Mouse (Mus musculus) kidney, adult 9 months (tissue): Measurements from ENCODE around the gene Brinp3.

Experiments used
- DNase-seq: peaks from one replicate; pipeline ENCODE4 v3.0.0; 2022

Gene Brinp3

DNA sequence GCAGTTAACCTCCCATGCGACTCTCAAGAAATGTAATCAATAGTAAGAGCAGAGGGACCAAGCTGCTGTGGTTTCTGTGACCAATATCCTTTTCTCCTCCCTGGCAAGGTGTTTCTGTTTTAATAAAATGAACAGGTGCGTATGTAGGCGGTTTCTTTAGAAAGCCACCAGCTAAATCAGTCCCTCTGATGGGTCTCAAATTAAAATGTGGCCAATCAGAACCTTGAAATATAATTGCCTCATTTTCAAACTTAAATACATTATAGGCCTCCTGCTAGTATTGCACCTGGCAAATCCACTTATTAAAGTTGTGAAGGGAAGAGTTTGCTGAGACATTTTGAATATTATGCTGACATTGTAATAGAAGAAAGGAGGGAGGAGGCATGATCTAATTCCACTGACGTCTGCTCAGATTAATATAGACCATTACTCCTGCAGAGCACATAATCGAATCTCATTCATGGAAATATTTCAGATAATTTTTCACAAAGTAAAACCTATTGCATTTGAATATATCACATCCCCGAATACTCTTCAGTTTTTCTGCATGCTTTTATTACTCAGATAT is 305.5 kb downstream of the Brinp3 start:
- DNase-seq: no peak

DNA sequence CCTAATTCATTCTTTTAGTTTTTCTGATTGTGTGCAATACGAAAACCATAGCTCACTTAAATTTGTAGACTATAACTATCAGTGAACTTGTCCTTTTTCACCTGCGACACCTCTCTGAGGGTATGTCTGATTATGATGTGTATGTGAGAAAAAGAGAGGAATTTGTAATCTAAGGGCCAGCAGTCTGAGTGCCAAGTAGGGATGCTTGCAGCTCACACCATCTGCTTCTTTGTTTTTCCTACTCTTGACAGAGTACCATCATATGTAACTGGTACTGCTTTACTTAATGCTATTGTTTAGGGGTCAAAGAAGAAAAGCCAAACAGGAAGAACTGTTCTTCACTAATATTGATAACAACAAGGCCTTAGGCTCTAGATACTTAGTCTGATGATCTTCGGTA is 307.3 kb downstream of the Brinp3 start:
- no peak for DNase-seq

DNA sequence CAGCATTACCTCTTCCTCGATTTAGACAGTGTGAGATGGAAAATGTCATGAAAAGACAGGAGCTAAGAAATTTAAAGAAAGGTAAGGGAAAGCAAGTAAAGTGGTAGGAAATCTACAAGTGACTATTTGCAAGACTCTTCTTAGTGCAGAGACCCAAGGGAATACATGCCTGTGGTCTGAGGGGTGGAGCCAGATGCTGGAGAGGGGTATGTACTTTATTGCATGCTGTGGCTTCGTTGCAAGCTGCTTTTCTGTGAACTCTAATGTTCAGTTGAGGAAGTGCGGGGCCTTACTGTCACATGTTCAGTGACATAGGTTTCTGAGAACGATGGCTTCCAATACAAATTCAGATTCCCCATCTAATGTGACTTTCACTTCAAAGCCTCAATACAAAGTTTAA is 313.2 kb downstream of the Brinp3 start:
- no peak for DNase-seq

DNA sequence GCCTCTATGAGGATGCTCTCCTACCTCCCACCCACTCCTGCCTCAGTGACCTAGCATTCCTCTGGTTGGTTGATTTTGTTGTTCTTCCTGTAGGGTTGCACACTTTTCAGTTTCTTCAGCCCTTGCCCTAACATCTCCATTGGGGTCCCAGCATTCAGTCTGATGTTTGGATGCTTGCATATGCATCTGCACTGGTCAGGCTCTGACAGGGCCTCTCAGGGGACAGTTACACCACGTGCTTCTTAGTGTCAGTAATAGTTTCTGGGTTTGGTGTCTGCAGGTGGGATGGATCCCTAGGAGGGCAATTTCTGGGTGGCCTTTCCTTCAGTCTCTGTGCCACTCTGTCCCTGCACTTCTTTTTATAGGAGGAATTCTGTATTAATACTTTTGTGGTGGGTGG is 339.3 kb downstream of the Brinp3 start:
- DNase-seq: no peak

DNA sequence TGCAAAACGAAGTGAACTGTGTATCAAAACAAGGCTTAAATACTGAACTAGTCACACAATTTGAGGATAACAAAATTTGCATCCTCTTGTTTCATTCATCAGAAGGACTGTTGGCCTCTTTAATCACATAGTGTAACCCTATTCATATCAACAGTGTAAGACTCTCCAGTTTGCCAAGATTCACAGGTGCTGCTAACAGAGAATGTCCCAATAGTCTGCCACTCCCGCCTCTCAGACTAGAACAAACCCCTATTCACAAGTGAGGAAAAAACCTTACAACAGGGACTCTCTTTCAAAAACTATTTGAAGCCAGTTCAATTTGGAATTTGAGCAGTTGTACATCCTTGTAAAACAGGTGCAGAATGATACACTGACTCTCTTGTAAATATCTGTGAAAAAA is 349.5 kb downstream of the Brinp3 start:
- no peak for DNase-seq

DNA sequence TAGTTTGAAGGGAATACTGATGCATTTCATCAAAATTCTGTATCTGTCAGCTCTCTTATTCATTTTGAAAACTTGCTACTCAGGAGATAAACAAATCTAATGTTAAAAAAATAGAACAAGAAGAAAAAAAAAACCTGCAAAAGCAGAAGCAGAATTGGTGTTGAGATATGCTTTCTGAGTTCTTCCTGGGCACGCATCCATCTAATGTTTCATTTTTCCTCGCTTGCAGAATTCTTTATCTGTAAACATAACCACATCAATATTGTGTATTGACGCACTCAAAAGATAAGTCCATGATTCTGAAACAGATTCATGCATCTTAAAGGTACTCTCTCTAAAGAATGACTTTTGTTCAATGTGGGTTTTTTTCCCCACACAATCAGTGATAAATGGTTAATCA is 354.3 kb downstream of the Brinp3 start:
- no peak for DNase-seq

DNA sequence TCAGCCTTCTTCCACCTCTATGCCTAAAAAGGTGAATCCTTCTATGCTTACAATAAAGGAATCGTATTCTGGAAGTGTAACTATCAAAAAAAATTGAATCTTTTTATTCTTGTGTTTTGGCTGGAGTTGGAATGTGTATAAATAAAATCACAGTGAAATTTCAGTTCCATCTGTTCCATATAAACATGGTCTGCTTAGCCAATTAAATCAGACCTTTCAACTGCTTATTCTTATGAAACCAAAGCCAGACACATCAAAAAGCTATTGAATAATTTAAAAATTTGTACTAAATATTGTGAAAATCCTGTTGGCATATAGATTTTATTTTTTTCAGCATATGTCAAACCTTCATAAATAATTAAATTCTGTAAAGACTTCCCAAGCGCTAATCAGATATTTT is 355.6 kb downstream of the Brinp3 start:
- no peak for DNase-seq

DNA sequence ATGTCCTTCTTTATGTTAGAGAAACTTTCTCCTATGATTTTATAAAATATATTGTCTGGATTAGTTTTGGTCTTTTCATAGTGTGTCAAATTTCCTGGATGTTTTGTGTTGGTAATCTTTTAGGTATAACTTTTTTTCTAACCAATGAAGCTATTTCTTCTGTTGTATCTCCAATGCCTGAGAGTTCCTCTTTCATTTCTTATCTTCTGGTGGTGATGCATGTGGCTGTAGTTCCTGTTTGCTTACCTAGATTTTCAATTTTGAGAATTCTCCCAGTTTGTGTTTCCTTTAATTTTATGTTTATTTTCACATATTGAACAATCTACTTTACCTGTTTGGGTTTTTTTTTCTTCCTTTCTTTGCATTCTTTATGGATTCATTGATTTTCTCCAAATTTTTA is 404.1 kb downstream of the Brinp3 start:
- DNase-seq: no peak

DNA sequence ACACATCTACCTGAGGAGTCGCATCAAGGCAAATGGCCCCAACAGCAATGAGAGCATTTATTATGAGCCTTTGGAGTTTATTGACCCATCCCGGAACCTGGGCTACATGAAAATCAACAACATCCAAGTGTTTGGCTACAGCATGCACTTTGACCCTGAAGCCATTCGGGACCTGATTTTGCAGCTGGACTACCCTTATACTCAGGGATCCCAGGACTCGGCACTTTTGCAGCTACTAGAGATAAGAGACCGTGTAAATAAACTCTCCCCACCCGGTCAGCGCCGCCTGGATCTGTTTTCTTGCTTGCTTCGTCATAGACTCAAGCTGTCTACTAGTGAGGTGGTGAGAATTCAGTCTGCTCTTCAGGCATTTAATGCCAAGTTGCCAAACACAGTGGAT is 407.1 kb downstream of the Brinp3 start:
- no peak for DNase-seq

DNA sequence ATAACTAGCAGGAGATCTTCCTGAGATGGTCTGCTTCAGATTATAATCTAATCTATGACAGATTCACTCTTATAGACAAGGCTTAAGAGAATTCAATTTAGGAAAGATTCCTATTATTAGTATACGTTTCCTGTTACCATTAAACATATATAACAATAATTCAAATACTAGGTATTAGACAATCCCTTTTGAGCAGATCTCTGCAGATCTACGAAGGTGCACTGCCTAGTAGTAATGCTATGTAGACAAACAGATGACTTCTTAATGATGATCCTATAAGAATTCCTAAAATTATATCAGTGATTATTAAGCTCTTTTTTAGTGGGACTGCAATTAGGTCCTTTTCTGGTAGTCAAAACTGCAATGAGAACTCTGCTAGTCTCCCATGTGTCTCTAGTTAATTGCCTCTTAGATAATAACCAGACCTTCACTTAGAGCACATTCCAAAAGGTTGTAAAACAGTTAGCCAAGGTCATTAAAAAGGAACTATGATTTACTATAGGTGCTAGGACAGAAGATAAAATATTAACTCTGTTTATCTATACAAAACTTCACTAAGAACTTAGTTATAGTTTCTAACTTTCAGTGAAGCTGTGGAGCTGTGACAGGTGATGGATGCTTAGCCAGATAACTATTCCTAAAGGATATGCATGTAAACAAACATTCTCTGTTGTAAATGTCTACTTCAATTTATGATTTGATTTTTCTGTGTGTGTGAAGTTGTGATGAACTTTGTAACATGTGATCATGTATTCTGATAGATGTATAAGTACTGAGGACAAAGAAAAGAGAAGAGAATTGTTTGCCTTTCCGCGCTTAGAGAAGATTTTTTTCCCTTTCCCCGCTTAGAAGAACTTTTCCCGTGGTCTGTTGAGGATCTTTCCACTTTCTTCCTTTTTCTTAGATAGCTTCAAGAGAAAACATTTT is 445.2 kb downstream of the Brinp3 start:
- no peak for DNase-seq
